Mouse (Mus musculus) limb, embryonic 14.5 days (tissue): Measurements from ENCODE around the gene Prss57. TPM values are rescaled to one million over a fixed set of nuclear protein-coding genes. Genes with fewer than 3 reads are reported as not detected.
A peak's percentile ranks its signal among the peaks of the same experiment; 100 is the strongest.

Source experiments
- ATAC-seq: fragments of 200-750 bp; cut with Nextera tagmentation; 2 replicates; pipeline ENCODE4 v1.8.0; 2017; ENCODE audit warnings: low read depth, moderate number of reproducible peaks, moderate TSS enrichment; ENCODE audit not compliant: low FRiP score
- DNase-seq: peaks from one replicate; pipeline ENCODE4 v3.0.0-alpha.2; 2015; ENCODE audit warnings: low spot score
- H3K27ac ChIP-seq: fragments of 300-500 bp; sonication (generic); replicated peaks from 2 replicates; pipeline ENCODE4 v1.5.1; 2014; ENCODE audit warnings: low read depth, mild to moderate bottlenecking, low read length, moderate library complexity, mixed read lengths
- H3K27me3 ChIP-seq: fragments of 300-500 bp; sonication (generic); 2 replicates; pipeline ENCODE4 v1.6.1; 2014; ENCODE audit warnings: low read length, mixed read lengths; ENCODE audit not compliant: control insufficient read depth, insufficient read depth
- H3K36me3 ChIP-seq: fragments of 300-500 bp; sonication (generic); 2 replicates; pipeline ENCODE4 v1.6.1; 2014; ENCODE audit warnings: mild to moderate bottlenecking, low read length, moderate library complexity, mixed read lengths; ENCODE audit not compliant: control insufficient read depth, insufficient read depth
- H3K4me1 ChIP-seq: fragments of 300-500 bp; sonication (generic); 2 replicates; pipeline ENCODE4 v1.6.1; 2014; ENCODE audit warnings: antibody characterized with exemption, low read length, mixed read lengths; ENCODE audit not compliant: control insufficient read depth, insufficient read depth
- H3K4me2 ChIP-seq: fragments of 300-500 bp; sonication (generic); replicated peaks from 2 replicates; pipeline ENCODE4 v1.6.1; 2014; ENCODE audit warnings: low read depth, mild to moderate bottlenecking, low read length, moderate library complexity; ENCODE audit not compliant: severe bottlenecking
- H3K4me3 ChIP-seq: fragments of 300-500 bp; sonication (generic); replicated peaks from 2 replicates; pipeline ENCODE4 v1.5.1; 2014; ENCODE audit warnings: low read length
- H3K9ac ChIP-seq: fragments of 300-500 bp; sonication (generic); 2 replicates; pipeline ENCODE4 v1.6.1; 2014; ENCODE audit warnings: mild to moderate bottlenecking, low read depth, low read length, moderate library complexity; ENCODE audit not compliant: severe bottlenecking
- H3K9me3 ChIP-seq: fragments of 300-500 bp; sonication (generic); 2 replicates; pipeline ENCODE4 v1.6.1; 2016; ENCODE audit warnings: low read length; ENCODE audit not compliant: control insufficient read depth
- POLR2A ChIP-seq: fragments of 200-500 bp; IDR thresholded peaks from 2 replicates; pipeline ENCODE4 v1.8.0; 2012; ENCODE audit warnings: inconsistent platforms, mild to moderate bottlenecking, moderate library complexity, borderline replicate concordance; ENCODE audit not compliant: insufficient read depth, insufficient read length; ENCODE audit errors: extremely low read depth
- WGBS: fragments of 180-500 bp; shearing (Covaris S2); extraction: QIAGEN DNeasy Blood & Tissue Kit; methylation state at CpG from one replicate; pipeline ENCODE4 v1.1.7; 2014; 5-methylcytosine and 5-hydroxymethylcytosine counted together
- polyA plus RNA-seq, 2 experiments: library from polyadenylated mRNA; depleted of rRNA in 1 of 2; stranded (reverse) in 1 of 2; unstranded in 1 of 2; fragments of >200 nt; fragmentation: Nextera tagmentation in 1 of 2; extraction: Ambion mirVana in 1 of 2; gene quantifications; 2 replicates each; pipeline versions ENCODE4 v1.2.1 to v1.2.3; 2012 to 2014

The Prss57 gene
- polyA plus RNA-seq, 2 experiments, result 0.06 TPM; not detected in 1

GRCm38 (mm10) chr10:79768400-79768799 is 22.4 kb downstream of the Prss57 start:
- H3K27ac ChIP-seq, result no peak overlapping the region
- 1% methylated on average over 5 of the region's 5 CpGs for WGBS
- no peak overlapping the region for H3K9ac ChIP-seq
- H3K4me2 ChIP-seq, result peak overlapping the region; percentile 67; the same call in 1 of the 2 replicates
- peaks cover 15% of the 10 kb centered on the region for H3K4me1 ChIP-seq
- no peak for ATAC-seq
- no peaks in the 10 kb centered on the region for H3K27me3 ChIP-seq
- no peaks in the 10 kb centered on the region for H3K9me3 ChIP-seq
- TF ChIP-seq POLR2A, result no peak
- H3K36me3 ChIP-seq, result 0 out of 2 replicates have a peak, but pooled peaks cover 4% of the 10 kb centered on the region
- no peak overlapping the region for H3K4me3 ChIP-seq
- DNase-seq, result peak; percentile 64

DNA sequence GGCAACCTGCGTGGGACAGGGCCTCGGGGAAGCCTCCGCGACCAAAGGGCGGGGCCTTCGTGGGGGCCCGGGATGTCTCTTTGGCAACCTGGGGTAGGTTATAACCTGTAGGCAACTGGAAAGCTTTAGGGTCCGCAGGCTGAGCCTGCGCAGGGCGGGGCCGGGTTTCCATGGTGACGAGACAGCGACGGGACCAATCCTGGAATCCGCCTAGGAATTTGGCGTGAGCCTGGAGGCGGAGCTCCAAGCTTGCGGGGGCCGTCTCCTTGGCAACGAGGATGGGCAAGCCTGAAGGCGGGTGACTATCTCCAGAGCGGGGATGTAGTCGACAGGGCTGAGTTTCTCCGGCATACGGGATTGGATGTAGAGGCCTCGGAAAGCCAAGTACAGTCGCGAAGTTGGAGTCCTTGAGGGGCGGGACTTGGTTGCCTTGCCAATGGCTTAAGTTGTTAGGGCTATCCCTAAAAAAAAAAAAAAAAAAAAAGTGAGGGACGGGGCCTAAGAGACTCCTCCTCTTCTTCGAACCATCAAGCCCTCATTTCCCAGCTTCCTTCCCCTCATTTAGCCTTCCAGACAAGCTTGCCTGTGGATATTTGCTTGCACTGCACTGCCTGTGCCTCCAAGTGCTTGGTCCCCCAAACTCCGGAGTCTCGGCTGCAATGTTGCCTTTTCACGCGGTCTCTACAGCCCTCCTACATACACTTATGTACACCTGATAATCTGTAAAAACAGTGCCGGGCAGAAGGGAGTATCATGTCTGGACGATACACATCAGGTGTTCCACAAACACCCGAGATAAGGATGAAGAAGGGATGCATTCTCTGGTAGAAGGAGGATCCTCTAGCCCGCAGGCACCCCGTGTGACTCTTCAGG is 23.2 kb downstream of the Prss57 start:
- ATAC-seq, result peak; percentile 84
- 12% methylated on average over 39 of the region's 40 CpGs for WGBS
- peak overlapping the region; percentile 97 for H3K4me3 ChIP-seq
- H3K36me3 ChIP-seq, result 0 out of 2 replicates have a peak, but pooled peaks cover 4% of the 10 kb centered on the region
- H3K27ac ChIP-seq, result peak overlapping the region; percentile 90
- H3K4me2 ChIP-seq, result peak overlapping the region; percentile 67
- peak overlapping the region; percentile 95 for H3K9ac ChIP-seq
- no peaks in the 10 kb centered on the region for H3K9me3 ChIP-seq
- H3K27me3 ChIP-seq, result no peaks in the 10 kb centered on the region
- DNase-seq, result peak; percentile 93
- TF ChIP-seq POLR2A, result no peak
- peaks cover 15% of the 10 kb centered on the region for H3K4me1 ChIP-seq

DNA sequence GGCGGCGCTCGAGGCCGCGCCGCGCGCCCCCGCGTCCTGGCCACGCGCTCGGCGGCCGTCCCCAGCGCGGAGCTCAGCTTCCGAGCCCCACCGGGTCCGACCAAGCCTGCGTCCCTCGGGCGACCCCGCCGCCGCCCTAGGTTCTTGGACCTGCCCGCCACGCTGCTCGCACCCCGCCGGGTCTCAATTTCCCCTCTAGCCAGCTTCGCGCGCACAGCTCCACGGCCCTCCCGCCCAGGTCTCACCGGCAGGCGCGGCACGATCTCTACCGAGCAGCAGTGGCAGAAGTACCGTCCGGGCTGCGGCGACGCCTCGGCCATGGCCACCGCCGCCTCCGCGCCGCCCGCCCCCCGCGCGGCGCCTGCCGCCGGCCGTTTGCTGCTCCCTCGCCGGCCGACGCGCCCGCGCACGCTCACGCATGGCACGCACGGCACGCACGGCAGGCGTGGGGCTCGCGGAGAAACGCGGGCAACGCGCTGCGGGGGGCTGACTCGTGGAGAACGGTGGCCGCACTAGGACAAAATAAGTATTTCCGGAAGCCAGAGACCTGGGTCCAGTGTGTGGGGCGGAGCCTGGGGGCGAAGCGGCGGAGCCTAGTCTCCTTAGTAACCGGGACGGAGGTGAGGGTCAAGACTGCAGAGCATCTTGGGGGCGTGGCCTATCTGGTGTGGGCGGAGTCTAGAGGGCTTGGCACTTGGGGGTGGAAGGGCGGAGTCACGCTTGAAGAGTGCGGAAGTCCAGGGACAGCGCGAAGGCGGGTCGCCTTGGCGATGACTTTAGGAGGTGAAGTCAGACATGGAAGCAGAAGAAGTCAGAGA is 24.0 kb downstream of the Prss57 start, which contains the start of gene Rnf126:
Gene Rnf126 (minus strand): TSS at position 445 of the 818 bp plus-strand sequence.
- Histone ChIP-seq H3K27me3 (no peaks in the 10 kb centered on the region), H3K9ac (peak within 1 kb of the TSS; percentile 95), H3K4me1 (peaks cover 15% of the 10 kb centered on the region), H3K9me3 (no peaks in the 10 kb centered on the region), H3K27ac (peak within 1 kb of the TSS; percentile 90), H3K4me2 (peak within 1 kb of the TSS; percentile 67), H3K36me3 (peaks cover 12% of the 10 kb centered on the region), H3K4me3 (peak within 1 kb of the TSS; percentile 97)
- 0 out of 2 replicates have a peak, but pooled peaks have one; percentile 39 for TF ChIP-seq POLR2A
- peak; percentile 98 for DNase-seq
- ATAC-seq, result peak; percentile 91
- under 1% methylated on average over 59 of the region's 101 CpGs for WGBS

- no peak for DNase-seq
Measured at GRCm38 (mm10) chr10:79766001-79766507, 24.7 kb downstream of the Prss57 start.

GRCm38 (mm10) chr10:79765228-79765745 is 25.5 kb downstream of the Prss57 start:
- ATAC-seq (no peak), DNase-seq (no peak)
- 72% methylated on average over 2 of the region's 2 CpGs for WGBS
- H3K27ac ChIP-seq, result no peak overlapping the region
- H3K4me2 ChIP-seq, result peak overlapping the region; percentile 67
- no peaks in the 10 kb centered on the region for H3K9me3 ChIP-seq
- TF ChIP-seq POLR2A, result no peak
- H3K27me3 ChIP-seq, result no peaks in the 10 kb centered on the region
- peak overlapping the region; percentile 95 for H3K9ac ChIP-seq
- H3K36me3 ChIP-seq, result peaks cover 26% of the 10 kb centered on the region
- H3K4me1 ChIP-seq, result peaks cover 15% of the 10 kb centered on the region
- H3K4me3 ChIP-seq, result peak overlapping the region; percentile 97

More at GRCm38 (mm10) chr10:79766001-79766507, 24.7 kb downstream of the Prss57 start:
- Histone ChIP-seq H3K9me3 (no peaks in the 10 kb centered on the region), H3K27me3 (no peaks in the 10 kb centered on the region), H3K4me1 (peaks cover 15% of the 10 kb centered on the region), H3K9ac (peak overlapping the region; percentile 95), H3K27ac (peak overlapping the region; percentile 90), H3K4me3 (peak overlapping the region; percentile 97), H3K4me2 (peak overlapping the region; percentile 67), H3K36me3 (peaks cover 19% of the 10 kb centered on the region)
- TF ChIP-seq POLR2A, result no peak
- 15% methylated on average over 11 of the region's 16 CpGs for WGBS
- no peak for ATAC-seq
